Mouse (Mus musculus) limb, embryonic 13.5 days (tissue): ENCODE measurements around the gene Rps6kb2. TPM values are rescaled to one million over a fixed set of nuclear protein-coding genes. Genes with fewer than 3 reads are reported as not detected.

Experiments used
- ATAC-seq: fragments of 200-750 bp; cut with Nextera tagmentation; 2 replicates; pipeline ENCODE4 v1.8.0; 2017; ENCODE audit warnings: low read depth, moderate number of reproducible peaks, moderate TSS enrichment; ENCODE audit not compliant: low FRiP score
- H3K27ac ChIP-seq: fragments of 300-500 bp; sonication (generic); 2 replicates; pipeline ENCODE4 v1.5.1; 2015; ENCODE audit warnings: inconsistent platforms, mild to moderate bottlenecking, moderate library complexity
- H3K27me3 ChIP-seq: fragments of 300-500 bp; sonication (generic); 2 replicates; pipeline ENCODE4 v1.6.1; 2015; ENCODE audit warnings: mild to moderate bottlenecking, inconsistent platforms
- H3K36me3 ChIP-seq: fragments of 300-500 bp; sonication (generic); 2 replicates; pipeline ENCODE4 v1.6.1; 2015; ENCODE audit warnings: inconsistent platforms, mild to moderate bottlenecking, moderate library complexity
- H3K4me1 ChIP-seq: fragments of 300-500 bp; sonication (generic); 2 replicates; pipeline ENCODE4 v1.6.1; 2015; ENCODE audit warnings: inconsistent platforms
- H3K4me2 ChIP-seq: fragments of 300-500 bp; sonication (generic); replicated peaks from 2 replicates; pipeline ENCODE4 v1.6.1; 2015; ENCODE audit warnings: inconsistent platforms, mild to moderate bottlenecking, moderate library complexity
- H3K4me3 ChIP-seq: fragments of 300-500 bp; sonication (generic); 2 replicates; pipeline ENCODE4 v1.5.1; 2015; ENCODE audit warnings: moderate library complexity, mild to moderate bottlenecking, inconsistent platforms
- H3K9ac ChIP-seq: fragments of 300-500 bp; sonication (generic); 2 replicates; pipeline ENCODE4 v1.6.1; 2015; ENCODE audit warnings: mild to moderate bottlenecking, inconsistent platforms
- H3K9me3 ChIP-seq: fragments of 300-500 bp; sonication (generic); 2 replicates; pipeline ENCODE4 v1.6.1; 2016; ENCODE audit warnings: inconsistent platforms
- WGBS: fragments of 180-500 bp; shearing (Covaris S2); methylation state at CpG from one replicate; pipeline ENCODE4 v1.1.7; 2015; 5-methylcytosine and 5-hydroxymethylcytosine counted together
- polyA plus RNA-seq: library from polyadenylated mRNA; unstranded; fragments of >200 nt; fragmentation: Nextera tagmentation; extraction: Ambion mirVana; gene quantifications from 2 replicates; pipeline ENCODE4 v1.2.1, GENCODE M21; 2015

Rps6kb2 gene
- polyA plus RNA-seq, 1 experiment from 2014 or later = 65.7 TPM

DNA sequence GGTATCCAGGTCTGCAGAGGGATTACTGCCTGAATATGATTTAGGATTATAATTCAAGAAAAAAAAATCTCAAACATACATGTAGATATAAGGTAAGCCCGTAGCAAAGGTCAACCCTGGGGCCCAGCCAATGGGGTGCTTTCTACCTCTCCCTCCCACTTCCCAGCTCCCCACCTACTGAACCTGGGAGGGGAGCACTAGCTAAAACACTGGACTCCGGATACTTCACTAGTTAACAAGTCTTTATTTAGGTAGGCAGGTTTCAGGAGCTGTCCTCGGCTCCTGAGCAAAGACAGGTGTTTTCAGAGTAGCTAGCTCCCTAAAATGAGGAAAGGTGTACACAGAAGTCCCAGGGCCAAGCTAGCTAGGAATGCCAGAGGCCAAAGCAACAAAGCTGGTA lies 946 bp upstream of the Rps6kb2 start:
- no peaks in the 10 kb centered on the region for H3K27me3 ChIP-seq
- WGBS = 78% methylated on average over 3 of the region's 3 CpGs
- no peak for ATAC-seq
- peaks cover 25% of the 10 kb centered on the region for H3K36me3 ChIP-seq
- no peaks in the 10 kb centered on the region for H3K9me3 ChIP-seq
- H3K4me3 ChIP-seq = 0 out of 2 replicates have a peak overlapping the region, but pooled peaks have one; percentile 71
- H3K4me1 ChIP-seq = peaks cover 13% of the 10 kb centered on the region
- peak overlapping the region; percentile 95 for H3K4me2 ChIP-seq
- H3K27ac ChIP-seq = no peak overlapping the region
- no peak overlapping the region for H3K9ac ChIP-seq

DNA sequence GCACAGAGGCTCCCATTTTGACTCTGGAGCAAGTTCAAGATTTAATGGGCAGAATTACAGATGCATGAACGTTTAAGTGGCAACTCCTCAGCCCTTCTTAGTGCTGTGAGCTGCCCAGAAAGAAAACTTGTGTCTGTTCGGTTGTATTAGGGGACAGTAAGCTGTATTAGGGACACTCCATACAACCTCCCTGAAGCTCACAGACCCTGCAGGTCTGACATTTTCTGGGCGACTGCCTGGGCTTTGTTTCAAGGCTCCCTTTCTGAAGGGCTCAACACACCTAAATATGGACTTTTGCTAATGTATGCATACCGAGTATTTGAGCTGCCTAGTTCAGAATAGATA lies 361 bp upstream of the Rps6kb2 start:
- H3K4me2 ChIP-seq = peak overlapping the region; percentile 95
- WGBS = 42% methylated on average over 4 of the region's 4 CpGs

DNA sequence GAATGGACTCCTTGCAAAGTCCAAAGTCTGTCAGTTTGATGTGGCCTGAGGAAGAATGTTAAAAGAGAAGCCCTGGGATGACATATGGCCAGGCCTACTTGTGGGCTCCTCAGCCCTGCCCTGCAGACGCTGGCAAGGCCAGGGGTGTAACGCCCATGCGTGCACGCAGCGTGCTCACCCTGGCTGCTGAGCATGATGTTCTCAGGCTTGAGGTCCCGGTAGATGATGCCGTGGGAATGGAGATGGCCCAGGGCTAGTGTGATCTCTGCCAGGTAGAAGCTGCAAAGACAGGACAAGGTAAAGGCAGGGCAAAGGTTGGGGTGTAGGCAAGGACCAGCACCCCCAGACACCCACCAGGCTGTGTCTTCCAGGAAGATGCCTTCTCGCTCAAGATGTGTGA lies 4.1 kb downstream of the Rps6kb2 start:
- Histone ChIP-seq H3K4me3 (no peak overlapping the region), H3K27me3 (no peaks in the 10 kb centered on the region)
- no peak for ATAC-seq

More for the DNA sequence above, 361 bp upstream of the Rps6kb2 start:
- Histone ChIP-seq H3K4me1 (peaks cover 13% of the 10 kb centered on the region), H3K9me3 (no peaks in the 10 kb centered on the region), H3K36me3 (peaks cover 30% of the 10 kb centered on the region), H3K4me3 (peak overlapping the region; percentile 71), H3K27ac (peak overlapping the region; percentile 78), H3K9ac (peak overlapping the region; percentile 85), H3K27me3 (no peaks in the 10 kb centered on the region)
- ATAC-seq = peak; percentile 26; the same call in 1 of the 2 replicates

DNA sequence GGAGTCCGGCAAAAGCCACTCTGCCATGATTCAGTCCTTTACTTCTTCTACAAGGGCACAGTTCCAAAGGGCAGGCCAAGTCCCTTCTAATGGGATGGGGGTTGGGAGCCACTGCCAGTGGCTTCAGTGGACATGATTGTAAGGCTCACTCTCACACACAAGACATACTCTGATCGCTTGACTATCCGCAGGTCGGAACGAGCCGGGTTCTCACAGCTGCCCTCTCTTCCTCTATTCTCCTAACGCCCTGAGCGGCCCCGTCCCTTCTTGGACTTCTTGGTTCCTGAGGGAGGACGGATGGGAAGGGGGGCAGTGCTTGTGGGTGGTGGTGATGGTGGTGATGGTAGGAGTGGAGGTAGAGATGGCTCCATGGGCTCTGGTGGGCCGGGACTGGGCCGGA lies 6.4 kb downstream of the Rps6kb2 start:
- Histone ChIP-seq H3K4me2 (no peak overlapping the region), H3K27ac (no peak overlapping the region), H3K4me1 (no peaks in the 10 kb centered on the region), H3K9me3 (no peaks in the 10 kb centered on the region), H3K27me3 (no peaks in the 10 kb centered on the region), H3K4me3 (no peak overlapping the region), H3K36me3 (peaks cover 82% of the 10 kb centered on the region), H3K9ac (no peak overlapping the region)
- no peak for ATAC-seq
- 90% methylated on average over 12 of the region's 12 CpGs for WGBS

More for the DNA sequence above, 4.1 kb downstream of the Rps6kb2 start:
- peaks cover 13% of the 10 kb centered on the region for H3K4me1 ChIP-seq
- no peaks in the 10 kb centered on the region for H3K9me3 ChIP-seq
- H3K4me2 ChIP-seq = no peak overlapping the region
- H3K9ac ChIP-seq = no peak overlapping the region
- WGBS = 92% methylated on average over 8 of the region's 8 CpGs
- H3K36me3 ChIP-seq = peaks cover 65% of the 10 kb centered on the region
- H3K27ac ChIP-seq = no peak overlapping the region

DNA sequence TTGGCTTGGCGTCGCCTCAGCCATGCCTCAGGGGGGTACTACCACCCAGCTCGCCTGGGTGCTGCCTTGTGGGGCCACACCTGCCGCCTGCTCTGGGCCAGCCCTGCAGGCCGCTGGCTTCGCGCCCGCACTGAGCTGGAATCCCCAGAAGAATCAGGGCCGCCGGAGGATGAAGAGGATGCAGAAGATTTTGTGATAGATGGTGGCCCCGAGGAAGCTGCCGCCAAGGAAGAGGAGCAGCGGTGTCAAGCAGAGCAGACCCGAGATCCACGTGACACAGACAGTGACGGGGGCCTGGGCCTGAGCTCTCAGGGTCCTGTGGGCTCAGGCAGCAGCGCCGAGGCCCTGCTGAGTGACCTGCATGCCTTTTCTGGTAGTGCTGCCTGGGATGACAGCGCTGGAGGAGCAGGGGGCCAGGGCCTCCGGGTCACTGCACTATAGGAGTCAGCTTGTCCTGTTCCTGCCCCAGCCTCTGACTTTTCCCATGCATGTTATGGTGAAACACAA lies 7.0 kb downstream of the Rps6kb2 start:
- Histone ChIP-seq H3K9me3 (no peaks in the 10 kb centered on the region), H3K36me3 (peaks cover 81% of the 10 kb centered on the region), H3K4me1 (no peaks in the 10 kb centered on the region), H3K27me3 (no peaks in the 10 kb centered on the region), H3K27ac (no peak overlapping the region), H3K9ac (0 out of 2 replicates have a peak overlapping the region, but pooled peaks have one; percentile 14), H3K4me2 (no peak overlapping the region), H3K4me3 (no peak overlapping the region)
- no peak for ATAC-seq
- WGBS = 81% methylated on average over 20 of the region's 20 CpGs

DNA sequence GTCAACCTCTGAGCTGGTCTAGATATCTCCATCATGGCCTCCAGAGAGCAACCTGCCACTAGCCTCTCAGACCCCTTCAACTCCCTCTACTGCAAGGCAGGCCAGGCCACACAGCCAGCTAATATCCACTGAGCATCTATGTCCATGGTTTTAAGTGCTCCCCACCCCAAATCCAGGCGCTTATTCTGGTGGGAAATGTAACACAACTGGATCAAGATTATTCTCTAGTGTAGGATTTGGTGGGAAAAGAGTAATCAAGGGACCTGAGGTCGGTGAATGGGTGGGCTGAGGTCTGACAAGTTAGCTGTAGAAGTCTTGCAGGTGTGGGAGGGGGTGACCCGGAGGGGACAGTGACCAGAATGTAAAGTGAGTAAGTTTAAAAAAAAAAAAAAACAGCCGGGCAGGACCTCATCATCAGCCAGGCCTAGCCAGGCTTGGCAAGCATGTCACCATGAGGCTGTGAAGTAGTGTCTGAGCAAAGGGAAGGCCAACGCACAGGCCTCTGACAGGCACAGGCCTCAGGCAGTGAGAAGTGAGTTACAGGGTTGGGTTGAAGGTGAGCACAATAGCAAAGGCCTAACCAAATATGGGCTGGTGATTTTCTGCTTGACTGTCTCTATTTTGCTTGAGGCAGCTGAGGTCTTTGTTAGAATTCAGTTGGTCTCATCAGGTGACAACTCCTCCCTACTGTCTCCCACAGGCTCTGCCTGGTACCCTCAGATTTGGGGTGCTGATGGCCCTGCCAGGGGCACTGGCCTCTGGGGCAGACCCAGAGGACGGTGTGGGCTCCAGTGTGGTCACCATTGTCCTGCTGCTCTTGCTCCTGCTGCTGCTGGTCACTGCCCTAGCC lies 7.7 kb downstream of the Rps6kb2 start:
- Histone ChIP-seq H3K4me3 (no peak overlapping the region), H3K27me3 (no peaks in the 10 kb centered on the region), H3K4me2 (no peak overlapping the region), H3K36me3 (peaks cover 81% of the 10 kb centered on the region), H3K27ac (no peak overlapping the region), H3K9me3 (no peaks in the 10 kb centered on the region), H3K9ac (0 out of 2 replicates have a peak overlapping the region, but pooled peaks have one; percentile 14), H3K4me1 (no peaks in the 10 kb centered on the region)
- ATAC-seq = no peak
- 81% methylated on average over 6 of the region's 6 CpGs for WGBS

DNA sequence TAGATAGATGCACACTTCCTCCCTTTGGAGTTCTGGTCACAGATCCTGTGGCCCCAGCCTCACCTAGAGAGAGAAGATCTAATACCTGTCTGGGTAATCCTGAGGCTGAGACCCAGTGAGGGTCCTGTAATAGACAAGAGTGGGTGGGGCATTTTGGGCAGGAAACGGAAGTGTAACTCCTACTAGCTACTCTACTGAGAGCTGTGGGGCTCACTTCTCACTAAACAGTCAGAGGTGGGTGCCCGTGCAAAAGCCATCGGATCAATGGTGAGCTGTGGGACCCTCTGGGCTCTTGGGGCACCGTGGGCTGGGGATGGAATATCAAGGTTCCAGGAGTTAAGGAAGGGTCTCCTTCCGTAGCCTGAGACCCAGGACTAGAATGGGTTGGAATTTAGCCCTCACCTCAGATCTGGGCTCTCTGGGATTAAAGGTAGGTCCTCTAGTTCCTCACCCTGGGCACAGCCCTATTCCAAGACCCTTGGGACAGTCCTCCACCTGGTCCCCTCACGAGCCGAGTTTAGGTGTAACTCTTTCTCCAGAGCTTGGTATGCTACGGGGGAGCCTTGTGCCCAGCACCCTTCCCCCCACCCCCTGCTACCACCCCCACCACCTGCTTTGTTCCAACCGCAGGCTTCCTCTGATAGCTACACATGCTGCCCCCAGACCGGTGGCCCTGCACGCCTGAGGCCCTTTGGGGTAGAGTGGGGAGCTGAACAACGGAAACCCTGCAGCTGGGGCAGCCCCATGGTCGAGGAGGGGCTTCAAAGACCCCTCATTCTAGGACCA lies 8.5 kb downstream of the Rps6kb2 start:
- no peak overlapping the region for H3K27ac ChIP-seq
- peaks cover 4% of the 10 kb centered on the region; the same call in 1 of the 2 replicates for H3K4me1 ChIP-seq
- no peak for ATAC-seq
- no peak overlapping the region for H3K4me2 ChIP-seq
- H3K9me3 ChIP-seq = no peaks in the 10 kb centered on the region
- H3K36me3 ChIP-seq = peaks cover 83% of the 10 kb centered on the region
- 81% methylated on average over 13 of the region's 13 CpGs for WGBS
- no peaks in the 10 kb centered on the region for H3K27me3 ChIP-seq
- no peak overlapping the region for H3K9ac ChIP-seq
- no peak overlapping the region for H3K4me3 ChIP-seq

DNA sequence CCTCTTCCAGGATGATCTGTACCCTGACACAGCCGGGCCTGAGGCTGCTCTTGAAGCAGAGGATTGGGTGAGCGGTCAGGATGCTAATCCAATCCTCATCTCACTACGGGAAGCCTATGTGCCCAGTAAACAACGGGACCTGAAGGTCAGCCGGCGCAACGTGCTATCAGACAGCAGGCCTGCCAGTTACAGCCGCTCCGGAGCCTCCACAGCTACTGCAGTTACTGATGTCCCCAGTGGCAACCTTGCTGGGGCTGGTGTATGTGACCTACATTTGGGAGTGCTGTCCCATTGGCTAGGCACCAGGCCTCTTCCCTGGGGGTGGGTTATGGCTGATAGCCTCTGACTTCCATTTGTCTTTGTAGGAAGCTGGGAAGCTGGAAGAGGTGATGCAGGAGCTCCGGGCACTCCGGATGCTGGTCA lies 9.9 kb downstream of the Rps6kb2 start, which contains the start of gene Ptprcap:
Gene Ptprcap (plus strand): TSS at position 373 of the 423 bp plus-strand sequence.
- no peak within 1 kb of the TSS for H3K4me3 ChIP-seq
- peaks cover 12% of the 10 kb centered on the region for H3K4me1 ChIP-seq
- H3K27me3 ChIP-seq = no peaks in the 10 kb centered on the region
- H3K27ac ChIP-seq = no peak within 1 kb of the TSS
- H3K9me3 ChIP-seq = no peaks in the 10 kb centered on the region
- 69% methylated on average over 11 of the region's 11 CpGs for WGBS
- peaks cover 70% of the 10 kb centered on the region for H3K36me3 ChIP-seq
- no peak within 1 kb of the TSS for H3K4me2 ChIP-seq
- no peak for ATAC-seq
- H3K9ac ChIP-seq = no peak within 1 kb of the TSS; the same call in 1 of the 2 replicates

DNA sequence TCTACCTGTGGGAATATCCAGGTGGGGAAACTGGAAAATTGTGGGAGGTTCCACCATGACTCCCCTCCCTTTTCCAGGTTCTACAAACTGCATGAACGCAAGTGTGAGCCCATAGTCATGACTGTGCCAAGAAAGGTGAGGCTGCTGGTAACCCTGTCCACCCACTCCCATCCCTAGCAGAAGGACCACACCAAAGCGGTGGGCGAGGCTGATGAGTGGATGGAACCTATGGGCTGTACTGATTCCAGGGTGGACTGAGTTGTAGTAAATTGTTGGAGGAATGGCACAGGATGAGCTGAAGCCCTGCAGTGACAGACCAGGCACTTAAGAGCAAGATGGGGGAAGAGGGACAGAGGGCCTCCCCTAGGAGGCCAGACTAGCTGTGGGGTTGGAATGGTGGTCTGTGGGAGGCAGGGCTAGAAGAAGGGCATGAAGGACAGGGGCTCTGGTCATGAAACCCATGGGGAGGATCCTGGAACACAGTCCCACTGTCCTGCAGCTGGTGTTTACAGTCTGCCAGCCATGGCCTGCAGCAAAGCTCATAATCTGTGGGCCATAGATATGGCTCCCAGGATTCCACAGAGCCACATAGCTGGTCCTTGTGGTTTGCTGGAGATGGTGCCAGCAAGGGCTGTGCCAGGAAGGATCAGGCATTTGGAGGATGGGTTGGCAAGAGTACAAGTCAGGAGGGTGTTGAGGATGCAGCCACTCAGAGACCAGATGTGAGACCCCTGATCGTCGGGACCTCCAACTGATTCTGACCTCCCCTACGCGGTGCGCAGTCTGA lies 10.5 kb downstream of the Rps6kb2 start:
- H3K4me3 ChIP-seq = no peak overlapping the region
- no peaks in the 10 kb centered on the region for H3K9me3 ChIP-seq
- peaks cover 63% of the 10 kb centered on the region for H3K36me3 ChIP-seq
- H3K27me3 ChIP-seq = no peaks in the 10 kb centered on the region
- H3K4me1 ChIP-seq = peaks cover 18% of the 10 kb centered on the region
- H3K27ac ChIP-seq = no peak overlapping the region
- no peak for ATAC-seq
- WGBS = 94% methylated on average over 8 of the region's 8 CpGs
- H3K4me2 ChIP-seq = no peak overlapping the region
- no peak overlapping the region for H3K9ac ChIP-seq

DNA sequence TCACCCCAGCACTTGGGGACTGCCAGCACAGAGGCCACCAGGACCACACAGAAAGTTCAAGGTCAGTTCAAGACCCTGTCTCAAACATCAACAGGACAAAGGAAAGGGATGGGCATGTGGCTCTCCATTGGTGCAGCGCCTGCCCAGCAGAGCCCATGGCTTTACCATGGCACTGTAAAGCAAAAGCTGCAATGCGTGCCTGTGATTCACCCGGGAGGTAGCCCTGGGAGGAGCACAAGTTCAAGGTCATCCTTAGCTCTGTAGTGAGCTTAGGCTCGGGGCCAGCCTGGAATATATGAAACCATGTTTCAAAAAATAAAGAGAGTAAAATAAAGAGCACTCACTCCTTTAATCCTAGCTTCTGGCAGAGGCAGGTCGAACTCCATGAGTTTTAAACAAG lies 11.3 kb downstream of the Rps6kb2 start:
- no peak overlapping the region for H3K4me3 ChIP-seq
- peaks cover 56% of the 10 kb centered on the region for H3K36me3 ChIP-seq
- H3K4me1 ChIP-seq = peaks cover 18% of the 10 kb centered on the region
- H3K9ac ChIP-seq = 0 out of 2 replicates have a peak overlapping the region, but pooled peaks have one; percentile 19
- WGBS = 94% methylated on average over 5 of the region's 5 CpGs
- no peaks in the 10 kb centered on the region for H3K27me3 ChIP-seq
- no peak for ATAC-seq
- no peak overlapping the region for H3K4me2 ChIP-seq
- no peak overlapping the region for H3K27ac ChIP-seq
- no peaks in the 10 kb centered on the region for H3K9me3 ChIP-seq

DNA sequence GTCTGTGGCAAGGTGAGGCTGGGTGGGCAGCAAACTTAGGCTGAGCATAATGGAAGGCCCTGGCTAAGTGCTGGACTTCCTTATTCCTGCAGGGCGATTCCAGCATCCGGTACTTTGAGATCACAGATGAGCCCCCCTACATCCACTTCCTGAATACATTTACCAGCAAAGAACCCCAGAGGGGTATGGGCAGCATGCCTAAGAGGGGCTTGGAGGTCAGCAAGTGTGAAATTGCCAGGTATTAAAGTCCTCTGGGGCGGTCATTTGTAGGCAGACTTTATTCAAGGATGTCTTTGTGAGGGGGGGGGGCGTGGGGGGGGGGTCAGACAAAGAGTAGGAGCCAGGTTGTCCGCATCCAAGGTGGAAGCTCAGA lies 11.7 kb downstream of the Rps6kb2 start:
- 90% methylated on average over 4 of the region's 5 CpGs for WGBS
- ATAC-seq = no peak
- peaks cover 52% of the 10 kb centered on the region for H3K36me3 ChIP-seq

More for the DNA sequence above, 11.7 kb downstream of the Rps6kb2 start:
- H3K4me2 ChIP-seq = no peak overlapping the region
- no peak overlapping the region for H3K27ac ChIP-seq
- H3K27me3 ChIP-seq = no peaks in the 10 kb centered on the region
- H3K4me3 ChIP-seq = no peak overlapping the region
- H3K9ac ChIP-seq = no peak overlapping the region
- H3K4me1 ChIP-seq = peaks cover 18% of the 10 kb centered on the region
- H3K9me3 ChIP-seq = no peaks in the 10 kb centered on the region
